Mouse (Mus musculus) midbrain, embryonic 14.5 days (tissue): ENCODE measurements around the gene Psmb3. TPM values are rescaled to one million over a fixed set of nuclear protein-coding genes. Genes with fewer than 3 reads are reported as not detected.

Source experiments
- ATAC-seq: fragments of 200-750 bp; cut with Nextera tagmentation; 2 replicates; pipeline ENCODE4 v1.8.0; 2017; ENCODE audit warnings: moderate number of reproducible peaks, moderate library complexity; ENCODE audit not compliant: low FRiP score, low TSS enrichment
- DNase-seq: peaks from one replicate; pipeline ENCODE4 v3.0.0-alpha.2; 2015
- H3K27ac ChIP-seq: fragments of 300-500 bp; sonication (generic); replicated peaks from 2 replicates; pipeline ENCODE4 v1.5.1; 2014; ENCODE audit warnings: mild to moderate bottlenecking, low read depth, low read length, moderate library complexity
- H3K27me3 ChIP-seq: fragments of 300-500 bp; sonication (generic); 2 replicates; pipeline ENCODE4 v1.6.1; 2014; ENCODE audit warnings: low read length, control low read depth, mixed read lengths; ENCODE audit not compliant: control insufficient read depth, insufficient read depth
- H3K36me3 ChIP-seq: fragments of 300-500 bp; sonication (generic); 2 replicates; pipeline ENCODE4 v1.6.1; 2014; ENCODE audit warnings: low read length, control low read depth; ENCODE audit not compliant: control insufficient read depth, insufficient read depth
- H3K4me1 ChIP-seq: fragments of 300-500 bp; sonication (generic); 2 replicates; pipeline ENCODE4 v1.6.1; 2014; ENCODE audit warnings: mild to moderate bottlenecking, antibody characterized with exemption, low read length, control low read depth; ENCODE audit not compliant: control insufficient read depth, insufficient read depth
- H3K4me2 ChIP-seq: fragments of 300-500 bp; sonication (generic); 2 replicates; pipeline ENCODE4 v1.6.1; 2014; ENCODE audit warnings: mild to moderate bottlenecking, low read length, moderate library complexity
- H3K4me3 ChIP-seq: fragments of 300-500 bp; sonication (generic); replicated peaks from 2 replicates; pipeline ENCODE4 v1.5.1; 2014; ENCODE audit warnings: low read depth, low read length
- H3K9ac ChIP-seq: fragments of 300-500 bp; sonication (generic); replicated peaks from 2 replicates; pipeline ENCODE4 v1.6.1; 2014; ENCODE audit warnings: mild to moderate bottlenecking, low read length, moderate library complexity
- H3K9me3 ChIP-seq: fragments of 300-500 bp; sonication (generic); 2 replicates; pipeline ENCODE4 v1.6.1; 2016; ENCODE audit warnings: low read length, control low read depth, mixed read lengths; ENCODE audit not compliant: control insufficient read depth
- WGBS: fragments of 180-500 bp; shearing (Covaris S2); extraction: QIAGEN DNeasy Blood & Tissue Kit; methylation state at CpG from one replicate; pipeline ENCODE4 v1.1.7; 2014; 5-methylcytosine and 5-hydroxymethylcytosine counted together
- polyA plus RNA-seq: library from polyadenylated mRNA; unstranded; fragments of >200 nt; fragmentation: Nextera tagmentation; extraction: Ambion mirVana; gene quantifications from 2 replicates; pipeline ENCODE4 v1.2.1, GENCODE M21; 2014

Gene Psmb3
- polyA plus RNA-seq, 1 experiment from 2014 or later = 456 TPM

DNA sequence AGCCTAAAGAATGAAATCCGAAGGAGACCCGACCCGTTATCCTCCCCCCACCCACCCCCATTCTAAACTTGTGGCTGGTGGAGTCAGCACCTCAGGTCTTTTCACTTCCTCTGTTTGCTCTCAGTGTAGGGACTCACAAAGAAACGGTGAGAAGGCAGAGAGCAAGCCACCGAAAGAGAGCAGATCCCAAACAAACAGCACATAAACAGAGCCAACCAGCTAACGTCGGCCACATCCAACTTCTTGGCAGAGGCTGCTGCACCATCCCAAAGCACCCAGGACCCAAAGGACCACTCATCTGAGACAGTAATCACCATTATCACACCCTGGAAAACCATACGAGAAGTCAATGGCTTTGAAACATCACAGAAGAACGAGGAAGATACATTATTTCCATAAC, 40.2 kb downstream of the Psmb3 start:
- H3K27me3 ChIP-seq = no peaks in the 10 kb centered on the region
- H3K4me3 ChIP-seq = peak overlapping the region; percentile 76
- DNase-seq = peak; percentile 11
- peaks cover 18% of the 10 kb centered on the region for H3K4me1 ChIP-seq
- H3K27ac ChIP-seq = no peak overlapping the region
- peak overlapping the region; percentile 83 for H3K9ac ChIP-seq
- ATAC-seq = no peak
- 42% methylated on average over 9 of the region's 9 CpGs for WGBS
- peak overlapping the region; percentile 63 for H3K4me2 ChIP-seq
- H3K36me3 ChIP-seq = peaks cover 25% of the 10 kb centered on the region
- no peaks in the 10 kb centered on the region for H3K9me3 ChIP-seq

DNA sequence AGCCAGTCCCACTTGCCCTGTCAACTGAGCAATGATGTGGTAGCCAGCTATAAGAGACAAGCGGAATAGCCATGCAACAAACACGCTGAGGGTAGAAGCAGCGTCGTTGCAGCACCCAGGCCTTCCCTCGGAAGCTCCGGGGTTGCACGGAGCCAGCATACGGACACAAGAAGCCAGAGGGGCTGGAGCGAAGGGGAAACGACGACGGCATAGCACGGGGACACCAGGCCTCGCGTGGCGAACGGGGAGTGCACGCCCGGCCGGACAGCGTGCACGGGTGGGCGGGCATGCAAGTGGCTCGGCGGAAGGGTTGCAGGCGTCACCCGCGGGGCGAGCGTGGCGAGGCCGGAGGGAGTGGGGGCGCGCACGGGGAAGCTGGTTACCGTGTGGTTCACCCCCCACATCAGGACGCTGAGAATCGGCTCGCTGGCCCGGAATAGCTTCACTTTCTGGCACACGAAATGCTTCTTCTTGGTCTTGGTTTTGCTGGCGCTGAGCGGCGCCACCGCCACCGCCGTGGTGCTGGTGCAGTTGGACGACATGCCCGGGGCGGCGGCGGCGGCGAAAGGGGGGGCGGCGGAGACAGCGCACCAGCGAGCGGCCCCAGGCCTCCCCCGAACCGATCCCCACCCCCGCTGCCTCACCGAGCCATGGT, 41.0 kb downstream of the Psmb3 start, which contains the start of gene Pip4k2b:
Gene Pip4k2b (minus strand): TSS at position 642 of the 655 bp plus-strand sequence.
- peak within 1 kb of the TSS; percentile 63 for H3K4me2 ChIP-seq
- peaks cover 33% of the 10 kb centered on the region for H3K36me3 ChIP-seq
- no peaks in the 10 kb centered on the region for H3K9me3 ChIP-seq
- DNase-seq (no peak), ATAC-seq (peak; percentile 58)
- peaks cover 18% of the 10 kb centered on the region for H3K4me1 ChIP-seq
- peak within 1 kb of the TSS; percentile 76 for H3K4me3 ChIP-seq
- WGBS = under 1% methylated on average over 56 of the region's 63 CpGs
- no peaks in the 10 kb centered on the region for H3K27me3 ChIP-seq
- H3K27ac ChIP-seq = peak within 1 kb of the TSS; percentile 98
- peak within 1 kb of the TSS; percentile 83 for H3K9ac ChIP-seq

DNA sequence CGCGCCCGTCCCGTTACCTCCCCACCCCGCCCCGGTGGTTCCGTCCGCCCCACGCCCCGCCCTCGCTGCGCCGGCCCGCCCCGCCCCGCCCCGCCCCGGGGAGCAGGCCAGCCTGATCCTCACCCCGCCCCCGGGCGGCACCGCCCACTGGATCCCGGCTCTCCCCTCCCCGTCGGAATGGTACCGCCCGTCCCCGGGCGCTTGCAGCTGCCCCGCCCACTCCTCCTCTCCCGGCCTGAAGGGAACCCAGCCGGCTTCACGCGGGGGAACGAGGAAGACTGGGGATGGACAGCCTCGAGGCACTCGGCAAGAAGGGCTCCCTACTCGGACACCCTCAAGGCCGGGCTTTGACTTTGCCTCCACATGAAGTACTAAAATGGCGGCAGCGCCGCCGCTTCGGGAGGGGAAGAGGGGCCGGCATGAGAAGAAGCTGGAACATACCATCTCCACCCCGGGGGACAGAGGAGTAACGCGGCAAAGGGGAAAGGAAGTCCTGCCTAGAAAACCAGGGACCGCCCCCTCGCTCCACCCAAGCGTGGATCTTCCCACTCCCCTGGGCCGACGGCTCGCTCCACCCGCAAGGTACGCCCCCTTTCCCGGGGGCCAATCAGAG, 41.6 kb downstream of the Psmb3 start:
- DNase-seq = peak; percentile 99
- H3K36me3 ChIP-seq = peaks cover 39% of the 10 kb centered on the region
- H3K9ac ChIP-seq = peak overlapping the region; percentile 83
- no peaks in the 10 kb centered on the region for H3K27me3 ChIP-seq
- peaks cover 18% of the 10 kb centered on the region for H3K4me1 ChIP-seq
- peak; percentile 96 for ATAC-seq
- H3K9me3 ChIP-seq = no peaks in the 10 kb centered on the region
- H3K27ac ChIP-seq = peak overlapping the region; percentile 98
- peak overlapping the region; percentile 76 for H3K4me3 ChIP-seq
- WGBS = 2% methylated on average over 55 of the region's 57 CpGs
- H3K4me2 ChIP-seq = peak overlapping the region; percentile 63

DNA sequence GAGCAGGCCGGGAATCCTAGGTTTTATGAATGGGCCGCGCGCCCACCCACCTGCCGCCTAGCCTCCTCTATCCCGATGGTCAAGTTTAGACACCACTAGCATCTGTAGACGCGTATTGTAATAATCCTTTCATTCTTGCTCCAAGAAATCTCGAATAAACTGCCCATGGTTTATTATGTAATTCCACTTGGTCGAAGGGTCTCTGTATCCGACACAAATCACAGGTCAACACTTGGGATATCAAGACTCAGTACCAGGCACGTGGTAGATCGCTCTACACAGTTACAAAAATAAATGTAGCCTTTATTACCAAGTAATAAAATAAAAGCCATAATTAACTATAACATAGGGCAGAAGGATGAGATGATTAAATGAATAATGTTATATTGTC, 42.1 kb downstream of the Psmb3 start:
- Histone ChIP-seq H3K9ac (0 out of 2 replicates have a peak overlapping the region, but pooled peaks have one; percentile 83), H3K27ac (peak overlapping the region; percentile 98; the same call in 1 of the 2 replicates), H3K27me3 (no peaks in the 10 kb centered on the region), H3K36me3 (peaks cover 44% of the 10 kb centered on the region), H3K4me2 (peak overlapping the region; percentile 52), H3K4me1 (peaks cover 18% of the 10 kb centered on the region), H3K4me3 (peak overlapping the region; percentile 76), H3K9me3 (no peaks in the 10 kb centered on the region)
- 8% methylated on average over 13 of the region's 13 CpGs for WGBS
- DNase-seq (no peak), ATAC-seq (peak; percentile 6; the same call in 1 of the 2 replicates)

DNA sequence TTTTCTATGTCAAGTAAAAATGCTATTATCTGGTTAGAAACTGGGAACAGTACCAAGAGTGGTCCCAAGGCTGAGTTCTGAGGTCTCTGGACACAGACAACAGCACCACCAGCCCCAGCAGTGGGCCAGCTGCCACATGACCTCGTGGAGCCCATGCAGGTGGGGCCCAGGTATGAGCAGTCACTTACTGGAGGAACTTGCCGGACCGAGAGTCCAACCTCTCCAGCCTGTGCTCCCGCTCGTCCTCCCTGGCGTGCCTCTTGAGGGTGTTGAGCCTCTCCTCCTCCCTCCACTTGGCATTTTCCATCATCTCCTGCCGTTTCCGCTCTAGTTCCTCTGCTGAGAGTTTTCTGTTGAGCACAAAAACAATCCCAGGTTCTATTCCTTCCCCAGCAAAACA, 44.6 kb downstream of the Psmb3 start:
- Histone ChIP-seq H3K4me2 (no peak overlapping the region), H3K27ac (no peak overlapping the region), H3K36me3 (peaks cover 65% of the 10 kb centered on the region), H3K9me3 (no peaks in the 10 kb centered on the region), H3K27me3 (no peaks in the 10 kb centered on the region), H3K4me1 (peaks cover 9% of the 10 kb centered on the region), H3K9ac (no peak overlapping the region), H3K4me3 (no peak overlapping the region)
- ATAC-seq (no peak), DNase-seq (no peak)
- WGBS = 91% methylated on average over 8 of the region's 8 CpGs

DNA sequence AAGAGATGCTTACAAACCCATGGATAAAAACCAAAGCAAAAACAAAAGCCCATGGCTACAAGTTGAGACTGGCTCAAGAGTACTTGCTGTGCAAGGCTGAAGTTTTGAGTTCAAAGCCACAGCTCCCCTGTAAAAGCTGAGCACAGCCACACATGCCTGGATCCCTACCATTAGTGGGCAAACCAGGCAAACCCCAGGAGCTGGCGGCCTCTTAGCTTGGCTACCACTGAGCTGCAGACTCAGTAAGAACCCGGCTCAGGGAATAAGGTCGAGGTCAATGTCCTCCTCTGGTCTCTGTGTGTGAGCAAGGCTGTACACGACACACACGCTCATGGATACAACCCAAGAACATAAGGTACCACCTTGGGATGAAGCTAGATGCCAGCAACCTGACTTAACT, 45.3 kb downstream of the Psmb3 start:
- no peak overlapping the region for H3K4me2 ChIP-seq
- H3K27me3 ChIP-seq = no peaks in the 10 kb centered on the region
- no peak overlapping the region for H3K4me3 ChIP-seq
- DNase-seq = no peak
- H3K9me3 ChIP-seq = no peaks in the 10 kb centered on the region
- H3K27ac ChIP-seq = no peak overlapping the region
- no peak overlapping the region for H3K9ac ChIP-seq
- H3K36me3 ChIP-seq = peaks cover 72% of the 10 kb centered on the region
- no peak for ATAC-seq
- WGBS = 93% methylated on average over 5 of the region's 5 CpGs
- peaks cover 2% of the 10 kb centered on the region for H3K4me1 ChIP-seq

DNA sequence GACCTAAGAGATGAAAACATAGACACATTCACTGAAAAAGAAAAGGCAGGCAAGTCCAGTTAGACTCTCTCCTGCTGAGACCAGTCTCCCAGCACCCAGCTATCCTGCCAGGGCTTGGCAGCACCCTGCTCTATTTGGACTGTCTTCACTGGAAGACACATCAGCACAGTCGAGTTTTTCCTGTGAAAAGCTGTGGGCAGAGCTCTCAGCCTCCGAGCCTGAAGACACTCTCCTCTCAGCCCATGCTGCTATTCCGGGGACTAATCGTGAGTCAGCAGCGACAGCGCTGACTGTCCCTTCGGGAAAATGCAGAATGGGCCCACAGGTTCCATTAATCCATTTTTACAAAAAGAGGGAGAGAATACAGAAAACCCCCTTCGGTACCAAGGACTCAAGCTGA, 50.1 kb downstream of the Psmb3 start:
- no peaks in the 10 kb centered on the region for H3K9me3 ChIP-seq

DNA sequence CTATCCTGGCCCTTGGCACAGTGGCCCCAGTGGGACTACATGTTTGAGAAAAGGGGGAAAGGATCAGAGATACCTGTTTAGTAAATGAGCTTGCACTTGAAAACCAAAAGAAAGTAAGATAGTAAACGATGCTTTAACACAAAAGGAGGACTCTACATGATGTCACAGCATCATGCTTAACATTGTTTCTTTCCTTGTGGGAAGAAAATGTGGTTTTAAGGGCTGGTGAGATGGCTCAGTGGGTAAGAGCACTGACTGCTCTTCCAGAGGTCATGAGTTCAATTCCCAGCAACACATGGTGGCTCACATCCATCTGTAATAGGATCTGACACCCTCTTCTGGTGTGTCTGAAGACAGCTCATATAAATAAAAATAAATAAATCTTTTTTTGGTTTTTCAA, 54.9 kb downstream of the Psmb3 start:
- no peaks in the 10 kb centered on the region for H3K4me1 ChIP-seq
- no peaks in the 10 kb centered on the region for H3K27me3 ChIP-seq
- H3K27ac ChIP-seq = no peak overlapping the region
- H3K4me2 ChIP-seq = no peak overlapping the region
- H3K4me3 ChIP-seq = no peak overlapping the region
- DNase-seq (no peak), ATAC-seq (no peak)
- no peaks in the 10 kb centered on the region for H3K9me3 ChIP-seq
- 94% methylated on average over 1 of the region's 1 CpGs for WGBS
- H3K9ac ChIP-seq = no peak overlapping the region
- peaks cover 78% of the 10 kb centered on the region for H3K36me3 ChIP-seq

More for the DNA sequence above, 50.1 kb downstream of the Psmb3 start:
- Histone ChIP-seq H3K4me1 (no peaks in the 10 kb centered on the region), H3K4me3 (no peak overlapping the region), H3K4me2 (no peak overlapping the region), H3K27me3 (no peaks in the 10 kb centered on the region), H3K27ac (no peak overlapping the region), H3K36me3 (peaks cover 89% of the 10 kb centered on the region), H3K9ac (no peak overlapping the region)
- whole genome bisulfite sequencing = 95% methylated on average over 8 of the region's 8 CpGs
- ATAC-seq (no peak), DNase-seq (no peak)

DNA sequence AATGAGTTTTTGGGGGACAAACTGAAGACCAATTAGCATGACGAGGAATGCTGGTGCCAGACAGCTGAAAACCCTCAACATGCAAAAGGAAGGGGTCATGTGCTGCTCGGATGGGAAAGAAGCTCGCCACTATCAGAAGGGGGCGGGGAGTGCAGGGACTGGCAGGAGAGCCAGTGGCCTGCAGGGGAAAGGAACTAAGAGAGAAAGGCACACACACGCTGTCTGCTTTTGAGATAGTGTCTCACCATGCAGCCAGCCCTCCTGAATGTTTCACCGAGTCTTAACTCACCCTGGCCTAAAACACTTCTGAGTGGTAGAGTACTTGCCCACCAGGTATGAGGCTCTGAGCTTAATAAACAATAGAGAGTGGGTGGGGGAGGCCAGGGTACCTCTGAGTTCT, 55.7 kb downstream of the Psmb3 start:
- DNase-seq = no peak
- Histone ChIP-seq H3K36me3 (peaks cover 70% of the 10 kb centered on the region), H3K4me1 (no peaks in the 10 kb centered on the region), H3K9me3 (no peaks in the 10 kb centered on the region), H3K27ac (no peak overlapping the region), H3K4me3 (no peak overlapping the region), H3K27me3 (no peaks in the 10 kb centered on the region), H3K9ac (no peak overlapping the region), H3K4me2 (no peak overlapping the region)
- WGBS = 90% methylated on average over 6 of the region's 6 CpGs
- no peak for ATAC-seq
